Mouse (Mus musculus): ENCODE results near the gene Six5. TPM values are rescaled to one million over a fixed set of nuclear protein-coding genes. Genes with fewer than 3 reads are reported as not detected.

Six5 gene
- polyA plus RNA-seq, 1 experiment from 2014 or later: 5.9 TPM

DNA sequence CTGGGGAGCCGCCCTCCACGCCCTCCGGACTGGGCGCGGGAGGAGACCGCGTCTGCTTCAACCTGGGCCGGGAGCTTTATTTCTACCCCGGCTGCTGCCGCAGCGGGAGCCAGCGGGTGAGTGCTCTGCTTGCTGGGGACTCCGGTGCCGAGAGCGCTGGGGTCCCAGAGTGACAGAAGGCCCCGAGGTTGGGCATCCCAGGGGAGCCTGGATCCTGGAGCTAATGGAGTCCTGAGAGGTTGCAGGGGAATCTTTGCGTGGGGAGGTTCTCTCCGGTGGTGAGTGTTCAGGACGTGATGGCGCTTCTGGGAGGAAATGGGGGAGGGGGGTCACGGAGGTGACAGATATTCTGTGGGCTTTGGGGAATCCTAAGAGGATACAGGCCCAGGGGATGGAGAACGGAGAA, 17.8 kb upstream of the Six5 start:
- peaks cover 32% of the 10 kb centered on the region for H3K4me1 ChIP-seq
- H3K27ac ChIP-seq (replicated peaks): peak overlapping the region; percentile 92
- no peaks in the 10 kb centered on the region for H3K27me3 ChIP-seq (replicated peaks)
- peaks cover 39% of the 10 kb centered on the region for H3K36me3 ChIP-seq
- ATAC-seq (ENCODE audit: extremely low read depth, insufficient number of reproducible peaks, low FRiP score, low TSS enrichment): no peak
- peak overlapping the region; percentile 99 for H3K4me3 ChIP-seq
- H3K9ac ChIP-seq: peak overlapping the region; percentile 100
- WGBS: 0% methylated on average over 22 of the region's 22 CpGs
- peak overlapping the region; percentile 95 for H3K4me2 ChIP-seq
- H3K9me3 ChIP-seq: no peaks in the 10 kb centered on the region

DNA sequence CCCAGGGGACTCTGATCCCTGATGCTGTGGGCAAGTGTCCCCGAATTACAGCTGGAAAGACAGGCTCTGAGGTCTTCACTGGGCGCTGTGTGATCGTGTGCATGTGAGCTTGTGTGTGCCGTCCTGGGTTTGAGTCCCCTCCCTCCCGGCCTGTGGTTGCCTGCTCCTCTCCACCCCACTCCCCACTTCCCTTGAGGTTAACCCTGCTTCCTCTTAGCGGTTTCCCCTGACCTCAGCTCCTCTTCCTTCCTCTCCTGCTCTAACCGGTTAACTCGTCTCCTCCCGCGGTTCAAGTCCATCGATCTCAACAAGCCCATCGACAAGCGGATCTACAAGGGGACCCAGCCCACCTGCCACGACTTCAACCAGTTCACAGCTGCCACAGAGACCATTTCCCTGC, 16.6 kb upstream of the Six5 start:
- Histone ChIP-seq H3K9ac (peak overlapping the region; percentile 100), H3K27me3 (replicated peaks) (no peaks in the 10 kb centered on the region), H3K4me3 (peak overlapping the region; percentile 99), H3K9me3 (no peaks in the 10 kb centered on the region), H3K4me1 (peaks cover 43% of the 10 kb centered on the region), H3K27ac (replicated peaks) (0 out of 2 replicates have a peak overlapping the region, but pooled peaks have one; percentile 10), H3K4me2 (peak overlapping the region; percentile 95), H3K36me3 (peaks cover 50% of the 10 kb centered on the region)
- WGBS: 63% methylated on average over 14 of the region's 14 CpGs
- ATAC-seq (ENCODE audit: extremely low read depth, insufficient number of reproducible peaks, low FRiP score, low TSS enrichment): no peak

DNA sequence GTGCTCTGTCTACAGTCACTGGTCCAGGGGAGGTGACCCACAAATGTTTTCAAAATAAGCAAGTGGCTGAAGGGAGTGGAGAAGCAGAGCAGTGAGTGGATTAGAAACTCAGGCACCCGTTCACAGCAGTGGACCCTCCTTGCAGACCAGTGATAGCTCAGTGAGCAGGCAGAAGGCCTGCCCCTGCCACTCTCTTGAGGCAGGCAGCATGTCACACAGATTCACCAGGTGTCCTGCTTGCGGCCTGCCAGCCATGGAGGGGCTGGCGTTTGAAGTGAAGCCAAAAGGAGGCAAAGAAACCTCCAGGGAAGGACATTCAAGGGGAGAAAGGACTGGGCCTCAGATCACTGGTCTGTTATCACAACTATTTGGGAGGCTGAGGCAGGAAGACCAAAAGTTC, 15.7 kb upstream of the Six5 start:
- Histone ChIP-seq H3K4me1 (peaks cover 53% of the 10 kb centered on the region), H3K27ac (replicated peaks) (no peak overlapping the region), H3K4me3 (no peak overlapping the region), H3K36me3 (peaks cover 51% of the 10 kb centered on the region), H3K9ac (0 out of 2 replicates have a peak overlapping the region, but pooled peaks have one; percentile 25), H3K27me3 (replicated peaks) (no peaks in the 10 kb centered on the region), H3K9me3 (no peaks in the 10 kb centered on the region), H3K4me2 (no peak overlapping the region)
- 79% methylated on average over 3 of the region's 3 CpGs for WGBS
- ATAC-seq (ENCODE audit: extremely low read depth, insufficient number of reproducible peaks, low FRiP score, low TSS enrichment): no peak

GRCm38 (mm10) chr7:19080451-19080950, 13.9 kb upstream of the Six5 start:
- Histone ChIP-seq H3K27ac (replicated peaks) (no peak overlapping the region), H3K27me3 (replicated peaks) (no peaks in the 10 kb centered on the region), H3K4me2 (no peak overlapping the region), H3K9me3 (no peaks in the 10 kb centered on the region), H3K36me3 (peaks cover 51% of the 10 kb centered on the region), H3K9ac (no peak overlapping the region), H3K4me1 (peaks cover 65% of the 10 kb centered on the region), H3K4me3 (no peak overlapping the region)
- ATAC-seq (ENCODE audit: extremely low read depth, insufficient number of reproducible peaks, low FRiP score, low TSS enrichment): no peak
- 85% methylated on average over 19 of the region's 19 CpGs for WGBS

GRCm38 (mm10) chr7:19082171-19082570, 12.2 kb upstream of the Six5 start:
- 82% methylated on average over 4 of the region's 4 CpGs for WGBS
- ATAC-seq (ENCODE audit: extremely low read depth, insufficient number of reproducible peaks, low FRiP score, low TSS enrichment): no peak

GRCm38 (mm10) chr7:19083096-19083495, 11.3 kb upstream of the Six5 start:
- no peak for ATAC-seq (ENCODE audit: extremely low read depth, insufficient number of reproducible peaks, low FRiP score, low TSS enrichment)
- H3K4me1 ChIP-seq: peaks cover 63% of the 10 kb centered on the region
- no peaks in the 10 kb centered on the region for H3K27me3 ChIP-seq (replicated peaks)
- peak overlapping the region; percentile 46 for H3K4me3 ChIP-seq
- peaks cover 63% of the 10 kb centered on the region for H3K36me3 ChIP-seq
- no peaks in the 10 kb centered on the region for H3K9me3 ChIP-seq
- H3K9ac ChIP-seq: peak overlapping the region; percentile 80
- H3K27ac ChIP-seq (replicated peaks): peak overlapping the region; percentile 84
- 23% methylated on average over 6 of the region's 6 CpGs for WGBS
- peak overlapping the region; percentile 65 for H3K4me2 ChIP-seq

More at GRCm38 (mm10) chr7:19082171-19082570, 12.2 kb upstream of the Six5 start:
- Histone ChIP-seq H3K36me3 (peaks cover 58% of the 10 kb centered on the region), H3K9ac (peak overlapping the region; percentile 80), H3K27me3 (replicated peaks) (no peaks in the 10 kb centered on the region), H3K4me3 (no peak overlapping the region), H3K4me1 (peaks cover 73% of the 10 kb centered on the region), H3K27ac (replicated peaks) (peak overlapping the region; percentile 84), H3K4me2 (0 out of 2 replicates have a peak overlapping the region, but pooled peaks have one; percentile 65), H3K9me3 (no peaks in the 10 kb centered on the region)

GRCm38 (mm10) chr7:19083701-19084100, 10.7 kb upstream of the Six5 start, which contains the start of gene Dmpk:
Gene Dmpk, plus strand, starts transcription at chr7:19083849.
- Histone ChIP-seq H3K27ac (replicated peaks) (peak within 1 kb of the TSS; percentile 84), H3K4me2 (peak within 1 kb of the TSS; percentile 65), H3K4me3 (peak within 1 kb of the TSS; percentile 46), H3K27me3 (replicated peaks) (no peaks in the 10 kb centered on the region), H3K9ac (peak within 1 kb of the TSS; percentile 80), H3K4me1 (peaks cover 60% of the 10 kb centered on the region), H3K36me3 (peaks cover 63% of the 10 kb centered on the region), H3K9me3 (no peaks in the 10 kb centered on the region)
- ATAC-seq (ENCODE audit: extremely low read depth, insufficient number of reproducible peaks, low FRiP score, low TSS enrichment): no peak
- WGBS: 29% methylated on average over 10 of the region's 10 CpGs

DNA sequence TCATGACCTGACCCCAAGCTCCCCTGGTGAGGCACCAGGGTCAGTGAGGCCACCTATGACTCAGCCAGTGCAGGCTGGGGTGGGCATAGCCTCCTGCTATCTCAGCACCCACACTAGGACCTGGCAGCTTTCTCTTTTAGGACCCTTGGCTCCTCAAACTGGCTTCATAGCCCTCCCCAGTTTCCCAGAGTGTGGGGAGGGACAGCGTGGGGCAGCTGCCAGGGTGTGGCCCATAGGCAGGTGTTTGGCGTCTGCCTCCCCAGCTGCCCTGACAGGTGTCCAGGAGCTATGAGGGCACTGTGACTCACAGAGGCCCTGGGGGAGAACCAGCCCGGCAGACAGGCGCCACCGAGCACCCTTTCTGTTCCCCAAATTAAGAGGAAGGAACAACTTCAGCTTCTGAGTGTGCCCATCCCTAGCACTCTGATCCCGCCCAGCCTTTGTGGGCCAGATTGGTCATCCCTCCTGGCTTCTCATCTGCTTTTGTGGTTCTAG, 10.1 kb upstream of the Six5 start:
- peak overlapping the region; percentile 80 for H3K9ac ChIP-seq
- H3K36me3 ChIP-seq: peaks cover 60% of the 10 kb centered on the region
- peaks cover 56% of the 10 kb centered on the region for H3K4me1 ChIP-seq
- peak overlapping the region; percentile 46 for H3K4me3 ChIP-seq
- no peak for ATAC-seq (ENCODE audit: extremely low read depth, insufficient number of reproducible peaks, low FRiP score, low TSS enrichment)
- H3K4me2 ChIP-seq: peak overlapping the region; percentile 65
- H3K27ac ChIP-seq (replicated peaks): peak overlapping the region; percentile 84
- no peaks in the 10 kb centered on the region for H3K9me3 ChIP-seq
- H3K27me3 ChIP-seq (replicated peaks): no peaks in the 10 kb centered on the region
- WGBS: 68% methylated on average over 6 of the region's 6 CpGs

DNA sequence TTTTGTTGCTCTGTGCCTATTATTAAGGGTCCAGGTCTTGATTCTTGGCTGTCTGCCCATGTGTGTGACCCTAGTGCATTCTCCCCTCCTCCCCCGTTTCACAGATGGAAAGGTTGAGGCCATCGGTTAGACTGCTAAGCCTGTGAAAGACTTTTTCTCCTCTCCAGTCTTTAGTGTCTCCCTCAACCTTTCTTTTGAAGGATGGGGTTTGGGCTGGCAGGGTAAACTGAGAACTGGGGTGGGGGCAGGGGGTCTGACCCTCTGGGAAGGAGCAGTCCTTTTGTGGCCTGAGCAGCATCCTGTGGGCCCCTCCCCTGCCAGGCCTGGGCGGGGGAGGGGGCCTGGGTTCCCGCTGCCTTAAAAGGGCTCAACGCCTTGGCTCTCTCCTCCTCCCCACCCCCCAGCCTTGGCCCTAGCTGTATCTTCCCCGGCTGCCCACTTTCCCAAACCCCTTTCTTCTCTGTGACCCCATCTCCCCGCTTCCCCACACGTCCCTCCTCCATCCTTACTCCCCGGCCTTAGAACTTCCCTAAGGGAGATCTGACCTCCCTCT, 9.4 kb upstream of the Six5 start:
- WGBS: 24% methylated on average over 9 of the region's 9 CpGs
- Histone ChIP-seq H3K27me3 (replicated peaks) (no peaks in the 10 kb centered on the region), H3K27ac (replicated peaks) (peak overlapping the region; percentile 84), H3K9ac (peak overlapping the region; percentile 80), H3K4me1 (peaks cover 56% of the 10 kb centered on the region), H3K9me3 (no peaks in the 10 kb centered on the region), H3K4me2 (peak overlapping the region; percentile 65), H3K36me3 (peaks cover 59% of the 10 kb centered on the region), H3K4me3 (peak overlapping the region; percentile 46)
- no peak for ATAC-seq (ENCODE audit: extremely low read depth, insufficient number of reproducible peaks, low FRiP score, low TSS enrichment)

- H3K36me3 ChIP-seq: peaks cover 59% of the 10 kb centered on the region
- peak overlapping the region; percentile 84 for H3K27ac ChIP-seq (replicated peaks)
- H3K4me2 ChIP-seq: peak overlapping the region; percentile 65
- H3K27me3 ChIP-seq (replicated peaks): peaks cover 4% of the 10 kb centered on the region; the same call in 1 of the 2 replicates
- H3K9me3 ChIP-seq: no peaks in the 10 kb centered on the region
- WGBS: 11% methylated on average over 6 of the region's 6 CpGs
- peaks cover 56% of the 10 kb centered on the region for H3K4me1 ChIP-seq
- no peak for ATAC-seq (ENCODE audit: extremely low read depth, insufficient number of reproducible peaks, low FRiP score, low TSS enrichment)
- peak overlapping the region; percentile 46 for H3K4me3 ChIP-seq
- peak overlapping the region; percentile 80 for H3K9ac ChIP-seq
Observed at GRCm38 (mm10) chr7:19085495-19085894, 8.9 kb upstream of the Six5 start.

GRCm38 (mm10) chr7:19086042-19086441, 8.4 kb upstream of the Six5 start:
- peak overlapping the region; percentile 46 for H3K4me3 ChIP-seq
- peaks cover 59% of the 10 kb centered on the region for H3K36me3 ChIP-seq
- 13% methylated on average over 14 of the region's 14 CpGs for WGBS
- H3K27me3 ChIP-seq (replicated peaks): peaks cover 9% of the 10 kb centered on the region
- H3K9ac ChIP-seq: peak overlapping the region; percentile 80
- H3K4me1 ChIP-seq: peaks cover 56% of the 10 kb centered on the region
- H3K27ac ChIP-seq (replicated peaks): peak overlapping the region; percentile 84; the same call in 1 of the 2 replicates
- no peak; the same call in 1 of the 2 replicates for ATAC-seq (ENCODE audit: extremely low read depth, insufficient number of reproducible peaks, low FRiP score, low TSS enrichment)
- peak overlapping the region; percentile 65 for H3K4me2 ChIP-seq
- H3K9me3 ChIP-seq: no peaks in the 10 kb centered on the region
